Mouse (Mus musculus): ENCODE measurements at regions not wholly inside any gene's neighbourhood (a gene's known extent, or its start where the extent isn't known, plus 50 kb on each side); places are given as distances from the start of the nearest gene placed in this dataset.

GRCm38 (mm10) chr15:90123999-90124398 lies 100.1 kb upstream of the Alg10b start:
- no peaks in the 10 kb centered on the region for H3K36me3 ChIP-seq (ENCODE audit: control insufficient read depth, insufficient read depth, low read length)
- TF ChIP-seq POLR2A (IDR thresholded peaks at IDR 0.05; ENCODE audit: borderline replicate concordance, extremely low read depth, insufficient read depth, insufficient read length), result no peak

GRCm38 (mm10) chr15:90125146-90125545 lies 99.0 kb upstream of the Alg10b start:
- no peak overlapping the region for H3K4me3 ChIP-seq (replicated peaks; ENCODE audit: low read length)
- 83% methylated on average over 8 of the region's 8 CpGs for WGBS
- no peak for DNase-seq (ENCODE audit: low spot score)

More at GRCm38 (mm10) chr15:90123999-90124398, 100.1 kb upstream of the Alg10b start:
- ATAC-seq (ENCODE audit: low FRiP score, low read depth) (no peak), DNase-seq (ENCODE audit: low spot score) (no peak)
- Histone ChIP-seq H3K4me1 (ENCODE audit: control insufficient read depth, insufficient read depth, low read length) (no peaks in the 10 kb centered on the region), H3K27ac (replicated peaks; ENCODE audit: low read depth, low read length) (no peak overlapping the region), H3K27me3 (ENCODE audit: control insufficient read depth, insufficient read depth, low read length) (no peaks in the 10 kb centered on the region), H3K9me3 (ENCODE audit: control insufficient read depth, low read length) (no peaks in the 10 kb centered on the region), H3K4me3 (replicated peaks; ENCODE audit: low read length) (no peak overlapping the region), H3K9ac (ENCODE audit: low read depth, low read length, severe bottlenecking) (no peak overlapping the region), H3K4me2 (replicated peaks; ENCODE audit: low read depth, low read length, severe bottlenecking) (no peak overlapping the region)
- WGBS, result 92% methylated on average over 8 of the region's 8 CpGs

GRCm38 (mm10) chr15:90131777-90132176 lies 92.3 kb upstream of the Alg10b start:
- Histone ChIP-seq H3K4me1 (ENCODE audit: control insufficient read depth, insufficient read depth, low read length) (no peaks in the 10 kb centered on the region), H3K9ac (ENCODE audit: low read depth, low read length, severe bottlenecking) (no peak overlapping the region), H3K4me2 (replicated peaks; ENCODE audit: low read depth, low read length, severe bottlenecking) (no peak overlapping the region), H3K4me3 (replicated peaks; ENCODE audit: low read length) (no peak overlapping the region), H3K27me3 (ENCODE audit: control insufficient read depth, insufficient read depth, low read length) (no peaks in the 10 kb centered on the region), H3K27ac (replicated peaks; ENCODE audit: low read depth, low read length) (no peak overlapping the region), H3K9me3 (ENCODE audit: control insufficient read depth, low read length) (no peaks in the 10 kb centered on the region), H3K36me3 (ENCODE audit: control insufficient read depth, insufficient read depth, low read length) (no peaks in the 10 kb centered on the region)
- no peak for ATAC-seq (ENCODE audit: low FRiP score, low read depth)
- WGBS, result 92% methylated on average over 5 of the region's 5 CpGs
- DNase-seq (ENCODE audit: low spot score), result no peak
- TF ChIP-seq POLR2A (IDR thresholded peaks at IDR 0.05; ENCODE audit: borderline replicate concordance, extremely low read depth, insufficient read depth, insufficient read length), result no peak

More at GRCm38 (mm10) chr15:90125146-90125545, 99.0 kb upstream of the Alg10b start:
- Histone ChIP-seq H3K36me3 (ENCODE audit: control insufficient read depth, insufficient read depth, low read length) (no peaks in the 10 kb centered on the region), H3K27me3 (ENCODE audit: control insufficient read depth, insufficient read depth, low read length) (no peaks in the 10 kb centered on the region), H3K4me1 (ENCODE audit: control insufficient read depth, insufficient read depth, low read length) (no peaks in the 10 kb centered on the region), H3K9ac (ENCODE audit: low read depth, low read length, severe bottlenecking) (no peak overlapping the region), H3K4me2 (replicated peaks; ENCODE audit: low read depth, low read length, severe bottlenecking) (no peak overlapping the region), H3K9me3 (ENCODE audit: control insufficient read depth, low read length) (no peaks in the 10 kb centered on the region), H3K27ac (replicated peaks; ENCODE audit: low read depth, low read length) (no peak overlapping the region)
- no peak for TF ChIP-seq POLR2A (IDR thresholded peaks at IDR 0.05; ENCODE audit: borderline replicate concordance, extremely low read depth, insufficient read depth, insufficient read length)
- no peak for ATAC-seq (ENCODE audit: low FRiP score, low read depth)

GRCm38 (mm10) chr15:90140966-90141365 lies 83.1 kb upstream of the Alg10b start:
- DNase-seq (ENCODE audit: low spot score) (no peak), ATAC-seq (ENCODE audit: low FRiP score, low read depth) (no peak)
- Histone ChIP-seq H3K4me1 (ENCODE audit: control insufficient read depth, insufficient read depth, low read length) (no peaks in the 10 kb centered on the region), H3K36me3 (ENCODE audit: control insufficient read depth, insufficient read depth, low read length) (no peaks in the 10 kb centered on the region), H3K9me3 (ENCODE audit: control insufficient read depth, low read length) (no peaks in the 10 kb centered on the region), H3K27me3 (ENCODE audit: control insufficient read depth, insufficient read depth, low read length) (no peaks in the 10 kb centered on the region), H3K4me2 (replicated peaks; ENCODE audit: low read depth, low read length, severe bottlenecking) (no peak overlapping the region), H3K27ac (replicated peaks; ENCODE audit: low read depth, low read length) (no peak overlapping the region), H3K9ac (ENCODE audit: low read depth, low read length, severe bottlenecking) (no peak overlapping the region), H3K4me3 (replicated peaks; ENCODE audit: low read length) (no peak overlapping the region)
- no peak for TF ChIP-seq POLR2A (IDR thresholded peaks at IDR 0.05; ENCODE audit: borderline replicate concordance, extremely low read depth, insufficient read depth, insufficient read length)
- 59% methylated on average over 5 of the region's 5 CpGs for WGBS

GRCm38 (mm10) chr15:90148663-90149062 lies 75.4 kb upstream of the Alg10b start:
- Histone ChIP-seq H3K4me1 (ENCODE audit: control insufficient read depth, insufficient read depth, low read length) (no peaks in the 10 kb centered on the region), H3K27me3 (ENCODE audit: control insufficient read depth, insufficient read depth, low read length) (no peaks in the 10 kb centered on the region), H3K4me2 (replicated peaks; ENCODE audit: low read depth, low read length, severe bottlenecking) (no peak overlapping the region), H3K27ac (replicated peaks; ENCODE audit: low read depth, low read length) (no peak overlapping the region), H3K9me3 (ENCODE audit: control insufficient read depth, low read length) (no peaks in the 10 kb centered on the region), H3K9ac (ENCODE audit: low read depth, low read length, severe bottlenecking) (no peak overlapping the region), H3K36me3 (ENCODE audit: control insufficient read depth, insufficient read depth, low read length) (no peaks in the 10 kb centered on the region), H3K4me3 (replicated peaks; ENCODE audit: low read length) (no peak overlapping the region)
- no peak for DNase-seq (ENCODE audit: low spot score)
- no peak for TF ChIP-seq POLR2A (IDR thresholded peaks at IDR 0.05; ENCODE audit: borderline replicate concordance, extremely low read depth, insufficient read depth, insufficient read length)
- no peak for ATAC-seq (ENCODE audit: low FRiP score, low read depth)
